Mouse (Mus musculus): ENCODE results near the gene Zfp366.

The Zfp366 gene

GRCm38 (mm10) chr13:99244896-99245295, 60.3 kb downstream of the Zfp366 start:
- DNase-seq (ENCODE audit: extremely low spot score, low read depth, low spot score), result no peak

- DNase-seq (ENCODE audit: extremely low spot score, low read depth, low spot score), result no peak
These were observed 61.4 kb downstream of the Zfp366 start for GRCm38 (mm10) chr13:99245916-99246460.

GRCm38 (mm10) chr13:99250806-99251205, 66.2 kb downstream of the Zfp366 start:
- DNase-seq (ENCODE audit: extremely low spot score, low read depth, low spot score), result no peak

GRCm38 (mm10) chr13:99254215-99254614, 69.6 kb downstream of the Zfp366 start:
- DNase-seq (ENCODE audit: extremely low spot score, low read depth, low spot score), result no peak

- no peak for DNase-seq (ENCODE audit: extremely low spot score, low read depth, low spot score)
These were observed 70.2 kb downstream of the Zfp366 start for GRCm38 (mm10) chr13:99254781-99255180.

GRCm38 (mm10) chr13:99256916-99257315, 72.3 kb downstream of the Zfp366 start:
- DNase-seq (ENCODE audit: extremely low spot score, low read depth, low spot score), result no peak

- DNase-seq (ENCODE audit: extremely low spot score, low read depth, low spot score), result no peak
These were observed 74.1 kb downstream of the Zfp366 start for GRCm38 (mm10) chr13:99258677-99259076.

- DNase-seq (ENCODE audit: extremely low spot score, low read depth, low spot score), result no peak
These were observed 75.0 kb downstream of the Zfp366 start for GRCm38 (mm10) chr13:99259502-99260174.

GRCm38 (mm10) chr13:99262406-99262805, 77.8 kb downstream of the Zfp366 start:
- DNase-seq (ENCODE audit: extremely low spot score, low read depth, low spot score), result no peak

- no peak for DNase-seq (ENCODE audit: extremely low spot score, low read depth, low spot score)
These were observed 78.6 kb downstream of the Zfp366 start for GRCm38 (mm10) chr13:99263159-99263783.

- DNase-seq (ENCODE audit: extremely low spot score, low read depth, low spot score), result no peak
These were observed 79.9 kb downstream of the Zfp366 start for GRCm38 (mm10) chr13:99264483-99264882.

GRCm38 (mm10) chr13:99272046-99272445, 87.4 kb downstream of the Zfp366 start:
- no peak for DNase-seq (ENCODE audit: extremely low spot score, low read depth, low spot score)

- DNase-seq (ENCODE audit: extremely low spot score, low read depth, low spot score), result no peak
These were observed 92.9 kb downstream of the Zfp366 start for GRCm38 (mm10) chr13:99277521-99277920.

GRCm38 (mm10) chr13:99278511-99278910, 93.9 kb downstream of the Zfp366 start:
- no peak for DNase-seq (ENCODE audit: extremely low spot score, low read depth, low spot score)

GRCm38 (mm10) chr13:99279351-99279750, 94.7 kb downstream of the Zfp366 start:
- DNase-seq (ENCODE audit: extremely low spot score, low read depth, low spot score), result no peak

- DNase-seq (ENCODE audit: extremely low spot score, low read depth, low spot score), result no peak
These were observed 98.3 kb downstream of the Zfp366 start for GRCm38 (mm10) chr13:99282961-99283360.

GRCm38 (mm10) chr13:99283916-99284315, 99.3 kb downstream of the Zfp366 start:
- no peak for DNase-seq (ENCODE audit: extremely low spot score, low read depth, low spot score)

GRCm38 (mm10) chr13:99284400-99285160, 100.0 kb downstream of the Zfp366 start:
- DNase-seq (ENCODE audit: extremely low spot score, low read depth, low spot score), result no peak

- no peak for DNase-seq (ENCODE audit: extremely low spot score, low read depth, low spot score)
These were observed 100.6 kb downstream of the Zfp366 start for GRCm38 (mm10) chr13:99285241-99285640.

GRCm38 (mm10) chr13:99287207-99287606, 102.6 kb downstream of the Zfp366 start:
- no peak for DNase-seq (ENCODE audit: extremely low spot score, low read depth, low spot score)

- no peak for DNase-seq (ENCODE audit: extremely low spot score, low read depth, low spot score)
These were observed 103.2 kb downstream of the Zfp366 start for GRCm38 (mm10) chr13:99287786-99288185.

GRCm38 (mm10) chr13:99290766-99291165, 106.1 kb downstream of the Zfp366 start:
- DNase-seq (ENCODE audit: extremely low spot score, low read depth, low spot score), result no peak

All from hindlimb bud, embryonic 11.5 days (tissue).